Mouse (Mus musculus): Measurements from ENCODE around the gene Slc35b2.

The Slc35b2 gene

DNA sequence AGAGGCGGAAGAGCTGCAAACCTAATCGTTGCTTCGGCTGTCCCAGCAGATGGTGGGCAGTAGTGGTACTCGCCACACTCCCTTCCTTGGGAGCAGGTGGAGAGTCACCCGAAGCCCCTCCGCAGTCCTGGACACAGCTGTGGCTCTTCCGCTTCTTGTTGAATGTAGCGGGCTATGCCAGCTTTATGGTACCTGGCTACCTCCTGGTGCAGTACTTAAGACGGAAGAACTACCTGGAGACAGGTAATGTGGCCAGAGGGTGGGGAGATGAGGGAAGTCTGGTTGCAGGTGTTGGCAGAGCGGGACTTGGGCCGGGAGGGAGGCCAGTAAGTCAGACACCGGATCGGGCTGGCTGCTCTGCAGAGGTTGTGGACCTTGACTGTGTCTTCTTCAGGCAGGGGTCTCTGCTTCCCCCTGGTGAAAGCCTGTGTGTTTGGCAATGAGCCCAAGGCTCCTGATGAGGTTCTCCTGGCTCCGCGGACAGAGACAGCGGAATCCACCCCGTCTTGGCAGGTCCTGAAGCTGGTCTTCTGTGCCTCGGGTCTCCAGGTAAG is 934 bp downstream of the Slc35b2 start:
- in situ Hi-C loops (cut with MboI, MseI), result no loop called here

DNA sequence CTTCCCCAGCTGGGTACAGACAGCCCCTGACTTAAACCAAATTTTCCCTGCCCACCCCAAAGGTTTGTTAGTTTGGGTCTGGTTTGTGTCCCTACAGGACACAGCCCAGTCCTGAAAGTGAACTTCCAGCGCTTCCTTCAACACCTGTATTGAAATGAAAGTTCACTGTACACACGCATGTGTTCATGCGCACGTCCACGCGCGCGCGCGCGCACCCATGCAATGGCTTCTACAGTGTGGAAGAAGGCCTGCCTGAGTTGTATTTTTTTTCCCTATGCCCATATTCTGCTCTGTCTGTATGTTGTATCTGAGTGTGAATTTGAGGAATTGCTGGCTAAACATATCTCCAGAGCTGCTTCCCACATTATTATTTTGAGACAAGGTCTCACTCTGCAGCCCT is 1.4 kb downstream of the Slc35b2 start:
- in situ Hi-C loops (cut with MboI, MseI), result no loop called here

DNA sequence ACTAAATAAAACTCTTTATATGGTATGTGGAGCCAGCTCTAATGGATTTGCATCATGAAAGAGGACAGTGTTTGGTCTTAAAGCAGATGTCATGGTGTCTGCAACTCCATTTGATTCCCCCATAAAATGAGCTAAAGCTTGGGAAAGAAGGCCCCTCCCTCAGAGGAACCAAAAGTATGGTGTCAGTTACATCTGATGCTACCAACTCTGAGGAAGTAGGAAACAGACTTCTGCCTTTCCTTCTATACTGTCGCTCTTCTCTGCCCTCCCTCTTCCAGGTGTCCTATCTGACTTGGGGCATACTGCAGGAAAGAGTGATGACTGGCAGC is 2.3 kb downstream of the Slc35b2 start:
- in situ Hi-C loops (cut with MboI, MseI), result no loop called here

DNA sequence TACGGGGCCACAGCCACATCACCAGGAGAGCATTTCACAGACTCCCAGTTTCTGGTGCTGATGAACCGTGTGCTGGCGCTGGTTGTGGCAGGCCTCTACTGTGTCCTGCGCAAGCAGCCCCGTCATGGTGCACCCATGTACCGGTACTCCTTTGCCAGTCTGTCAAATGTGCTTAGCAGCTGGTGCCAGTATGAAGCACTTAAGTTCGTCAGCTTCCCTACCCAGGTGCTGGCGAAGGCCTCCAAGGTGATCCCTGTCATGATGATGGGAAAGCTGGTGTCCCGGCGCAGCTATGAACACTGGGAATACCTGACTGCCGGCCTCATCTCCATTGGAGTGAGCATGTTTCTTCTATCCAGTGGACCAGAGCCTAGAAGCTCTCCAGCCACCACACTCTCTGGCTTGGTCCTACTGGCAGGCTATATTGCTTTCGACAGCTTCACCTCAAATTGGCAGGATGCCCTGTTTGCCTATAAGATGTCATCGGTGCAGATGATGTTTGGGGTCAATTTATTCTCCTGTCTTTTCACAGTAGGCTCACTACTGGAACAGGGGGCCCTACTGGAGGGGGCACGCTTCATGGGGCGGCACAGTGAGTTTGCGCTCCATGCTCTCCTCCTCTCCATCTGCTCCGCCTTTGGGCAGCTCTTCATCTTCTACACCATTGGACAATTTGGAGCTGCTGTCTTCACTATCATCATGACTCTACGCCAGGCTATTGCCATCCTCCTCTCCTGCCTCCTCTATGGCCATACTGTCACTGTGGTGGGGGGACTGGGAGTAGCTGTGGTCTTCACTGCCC is 2.9 kb downstream of the Slc35b2 start:
- in situ Hi-C loops (cut with MboI, MseI), result no loop called here

DNA sequence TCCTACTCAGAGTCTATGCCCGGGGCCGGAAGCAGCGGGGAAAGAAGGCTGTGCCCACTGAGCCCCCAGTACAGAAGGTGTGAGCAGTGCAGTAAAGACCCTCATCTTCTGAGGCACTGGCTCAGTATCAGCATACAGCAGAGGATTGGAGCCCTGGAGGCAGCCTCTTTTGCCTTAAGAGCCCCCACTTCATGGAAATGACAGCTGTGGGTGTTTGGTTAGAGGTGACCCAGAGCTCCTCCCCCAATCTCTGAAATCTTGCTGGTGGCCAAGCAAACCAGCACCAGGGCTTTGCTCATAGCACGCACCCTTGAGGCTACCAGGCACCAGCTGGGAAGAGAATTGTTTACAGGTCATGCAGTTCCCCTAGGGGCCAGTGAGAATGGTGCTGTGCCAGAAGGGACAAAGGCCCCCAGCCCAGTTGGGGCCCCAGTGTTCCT is 3.5 kb downstream of the Slc35b2 start:
- in situ Hi-C loops (cut with MboI, MseI), result no loop called here

DNA sequence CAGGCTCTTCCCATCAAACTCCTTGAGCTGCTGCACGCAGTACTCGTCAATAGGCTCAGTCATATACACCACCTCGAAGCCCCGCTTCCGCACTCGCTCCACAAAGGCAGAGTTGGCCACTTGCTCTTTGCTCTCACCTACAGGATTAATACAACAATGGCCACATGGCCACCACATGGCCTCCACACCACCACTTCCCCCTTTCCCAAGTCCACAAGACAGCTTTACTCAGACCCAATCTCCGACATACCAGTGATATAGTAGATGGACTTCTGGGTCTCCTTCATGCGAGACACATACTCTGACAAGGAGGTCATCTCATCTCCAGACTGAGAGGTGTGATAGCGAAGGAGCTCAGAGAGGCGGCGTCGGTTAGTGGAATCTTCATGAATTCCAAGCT is 5.3 kb downstream of the Slc35b2 start:
- in situ Hi-C loops (cut with MboI, MseI), result no loop called here

DNA sequence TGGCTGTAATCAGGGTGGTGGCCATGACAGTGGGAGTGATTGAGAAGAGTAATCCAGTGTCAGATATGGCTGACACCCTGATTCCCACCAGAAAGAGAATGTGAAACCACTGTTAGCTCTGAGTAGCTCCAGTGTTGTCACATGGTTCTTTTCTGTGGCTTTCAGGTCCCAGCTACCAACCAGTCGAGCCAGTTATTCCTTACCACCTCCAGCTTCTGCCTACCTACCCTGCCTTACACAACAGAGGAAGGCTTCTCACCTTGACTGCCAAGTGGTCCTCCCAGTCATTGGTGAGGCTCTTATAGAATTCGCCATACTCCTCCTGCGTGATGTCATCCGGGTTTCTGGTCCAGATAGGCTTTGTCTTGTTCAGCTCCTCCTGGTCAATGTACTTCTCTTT is 6.3 kb downstream of the Slc35b2 start:
- in situ Hi-C loops (cut with MboI, MseI), result no loop called here

DNA sequence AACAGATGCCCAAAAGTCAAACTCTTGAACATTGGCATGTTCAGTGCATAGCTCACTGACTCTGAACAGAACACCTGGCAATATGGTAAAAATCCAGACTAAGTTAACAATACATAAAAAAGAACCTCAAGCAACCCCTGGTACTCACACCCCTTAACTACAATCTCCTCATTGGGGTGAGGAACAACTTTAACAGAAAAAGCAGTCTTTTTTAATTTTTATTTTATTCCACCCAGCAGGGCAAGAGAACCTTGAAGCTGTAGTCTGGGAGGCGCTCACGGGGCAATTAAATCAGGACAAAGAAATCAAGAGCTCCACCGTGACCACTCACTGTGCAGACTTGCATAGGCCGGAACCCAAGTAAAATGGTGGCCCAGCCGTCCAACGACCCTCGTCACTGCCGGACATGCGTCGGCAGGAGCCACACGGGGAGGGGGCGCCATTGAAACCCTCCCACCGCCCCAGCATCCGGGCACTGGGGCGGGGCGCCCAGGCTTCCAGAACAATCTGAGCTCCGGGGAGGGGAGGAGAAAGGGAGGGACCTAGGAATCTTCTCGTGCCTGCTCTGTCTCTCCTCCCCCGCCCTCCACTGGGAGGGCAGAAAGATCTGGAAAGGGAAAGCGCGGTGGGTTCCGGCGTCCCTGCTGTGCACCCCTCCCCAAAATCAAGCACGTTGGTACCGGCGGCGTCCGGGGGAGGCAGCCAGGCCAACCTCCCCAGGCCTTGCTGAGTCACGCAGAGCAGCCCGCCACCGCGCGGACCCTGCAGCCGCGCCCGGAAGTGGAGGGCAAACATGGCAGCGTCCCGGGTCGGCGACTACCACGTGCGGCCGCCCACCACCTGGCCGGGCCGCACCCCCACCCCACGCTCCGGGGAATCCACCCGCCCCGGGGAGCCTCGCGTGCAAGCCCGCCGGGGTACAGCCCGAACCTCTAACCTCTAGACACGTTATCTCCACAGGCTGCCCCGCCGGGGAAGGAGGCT is 8.7 kb downstream of the Slc35b2 start:
- in situ Hi-C loops (cut with MboI, MseI), result no loop called here

DNA sequence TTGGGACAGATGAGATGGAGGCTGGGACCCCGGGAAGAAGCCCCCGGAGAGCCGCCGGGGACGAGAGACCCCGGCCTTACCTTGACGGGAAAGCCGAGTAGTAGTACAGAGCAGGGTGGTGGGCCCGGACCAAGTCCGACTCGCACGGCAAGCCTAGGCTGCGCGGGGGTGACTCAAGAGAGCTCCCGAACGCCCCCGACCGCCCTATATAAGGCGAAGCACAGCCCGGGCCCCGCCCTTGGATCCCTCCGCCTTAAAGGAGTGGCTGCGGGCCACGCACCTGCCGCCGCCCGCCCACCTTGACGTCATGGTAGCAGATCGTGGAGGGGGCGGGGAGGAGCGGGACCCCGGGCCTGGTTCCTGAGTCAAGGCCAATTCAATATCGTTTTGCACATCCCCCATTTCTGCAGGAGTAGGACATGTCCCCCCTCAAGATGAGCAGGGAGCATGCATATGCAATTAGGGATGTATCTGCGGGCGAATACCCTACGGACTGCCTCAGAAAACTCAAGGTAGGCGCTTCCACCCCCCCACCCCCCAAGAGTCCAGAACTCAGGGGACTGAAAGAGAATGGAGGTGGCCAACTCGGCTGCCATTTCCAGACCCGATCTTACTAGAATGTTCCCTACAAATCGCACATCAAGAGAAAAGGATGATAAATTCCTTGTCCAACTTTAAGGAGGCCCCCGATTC is 9.6 kb downstream of the Slc35b2 start, which contains the start of gene Hsp90ab1:
Gene Hsp90ab1, minus strand, starts transcription at position 185 of the 693 bp plus-strand sequence.
- in situ Hi-C loops (cut with MboI, MseI), result no loop called here

DNA sequence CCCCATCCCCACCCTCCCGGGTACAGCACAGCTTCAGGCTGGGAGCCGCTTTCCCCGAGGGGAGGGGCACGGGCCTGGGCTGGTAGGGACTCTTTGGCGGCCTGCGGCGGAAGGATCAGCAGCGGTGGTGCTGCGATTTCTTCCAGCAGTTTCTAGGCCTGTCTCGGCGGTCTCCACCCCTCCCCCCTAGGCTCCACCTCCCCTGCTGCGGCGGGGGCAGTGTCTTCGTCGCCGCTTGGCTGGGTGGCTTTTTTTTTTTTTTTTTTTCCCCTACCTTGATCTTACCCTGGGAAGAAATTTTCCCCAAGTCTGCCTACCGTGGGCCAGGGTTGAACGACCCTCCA is 10.1 kb downstream of the Slc35b2 start:
- in situ Hi-C loops (cut with MboI, MseI), result no loop called here

DNA sequence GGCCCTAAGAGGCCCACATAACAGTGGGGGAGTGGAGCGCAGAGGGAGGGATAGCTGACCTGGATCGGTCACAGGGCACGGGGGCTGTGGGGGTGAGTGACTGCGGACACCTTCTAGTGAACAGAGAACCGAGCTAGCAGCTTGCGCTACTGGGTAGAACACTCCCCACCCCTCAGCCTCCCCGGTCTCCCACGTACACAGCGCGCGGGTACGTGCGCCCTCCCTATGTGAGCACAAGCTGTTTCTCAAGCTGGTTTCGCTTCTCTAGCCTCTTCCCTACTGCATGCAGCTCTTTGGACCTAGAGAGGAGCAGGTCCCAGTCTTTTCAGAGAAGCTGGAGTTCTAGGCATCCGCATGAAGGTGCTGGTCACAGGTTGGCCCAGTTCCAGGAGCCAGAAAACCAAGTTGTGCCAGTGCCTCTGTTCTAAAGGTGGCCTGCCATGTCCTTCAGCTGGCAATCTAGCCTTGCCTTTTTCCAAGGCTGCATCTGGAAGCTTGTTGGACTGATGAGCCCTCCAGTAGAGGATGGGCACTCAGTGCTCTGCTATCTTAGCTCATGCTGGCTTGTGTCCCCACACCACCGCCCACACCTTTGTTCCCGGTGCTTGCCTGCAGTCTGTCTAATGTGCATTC is 10.6 kb downstream of the Slc35b2 start:
- in situ Hi-C loops (cut with MboI, MseI), result no loop called here

DNA sequence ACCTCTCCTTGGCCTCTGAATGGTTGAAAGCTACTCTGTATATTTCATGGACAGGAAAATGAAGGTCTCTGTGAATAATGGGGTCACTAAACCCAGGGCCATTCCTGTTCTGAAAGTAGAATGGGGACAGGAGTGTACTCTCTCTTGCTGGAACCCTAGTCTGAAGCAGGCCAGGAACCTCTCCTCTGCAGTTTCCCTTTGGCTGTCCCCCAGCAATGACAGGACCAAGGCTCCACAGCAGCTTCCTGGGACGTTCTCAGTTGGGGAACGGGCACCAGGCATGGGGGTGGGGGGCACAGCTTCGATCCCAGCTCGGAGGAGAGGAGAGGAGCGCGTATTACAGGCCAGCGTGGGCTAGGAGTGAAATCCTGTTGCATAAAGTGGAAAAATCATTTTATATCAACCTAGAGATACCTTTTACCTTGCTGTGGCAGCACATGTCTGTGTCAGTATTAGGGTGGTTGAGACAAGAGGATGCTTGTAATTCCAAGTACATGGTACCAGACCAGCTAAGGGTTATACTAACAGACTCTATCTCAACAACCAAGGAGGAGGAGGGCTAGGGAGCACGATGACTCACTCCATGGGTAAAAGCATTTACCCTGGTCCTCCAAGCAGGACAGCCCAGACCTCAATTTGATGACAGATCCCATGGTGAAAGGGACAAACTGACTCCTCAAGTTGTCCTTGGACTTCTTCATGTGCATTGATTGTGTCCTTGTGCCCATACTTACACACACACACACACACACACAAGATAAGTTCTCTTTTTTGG is 11.6 kb downstream of the Slc35b2 start:
- in situ Hi-C loops (cut with MboI, MseI), result no loop called here

DNA sequence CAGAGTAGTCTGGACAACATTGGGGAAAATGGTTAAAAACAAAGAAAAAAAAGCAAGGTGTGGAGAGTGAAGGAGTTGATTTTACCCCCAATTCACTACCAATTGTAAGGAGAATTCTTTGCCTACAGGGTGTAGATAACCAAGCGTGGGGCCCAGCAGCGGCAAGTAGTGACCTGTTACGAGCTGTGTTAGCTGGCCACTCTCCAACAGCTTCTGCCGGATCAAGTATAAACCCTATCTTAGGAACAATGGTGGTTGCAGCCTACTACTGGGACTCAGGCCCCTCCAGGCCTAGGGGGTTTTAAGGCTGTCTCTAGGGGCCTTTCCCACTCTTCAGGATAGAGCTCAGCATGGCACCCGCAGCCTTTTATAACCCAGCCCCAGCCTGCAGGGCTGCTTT is 14.6 kb downstream of the Slc35b2 start:
- in situ Hi-C loops (cut with MboI, MseI), result no loop called here

DNA sequence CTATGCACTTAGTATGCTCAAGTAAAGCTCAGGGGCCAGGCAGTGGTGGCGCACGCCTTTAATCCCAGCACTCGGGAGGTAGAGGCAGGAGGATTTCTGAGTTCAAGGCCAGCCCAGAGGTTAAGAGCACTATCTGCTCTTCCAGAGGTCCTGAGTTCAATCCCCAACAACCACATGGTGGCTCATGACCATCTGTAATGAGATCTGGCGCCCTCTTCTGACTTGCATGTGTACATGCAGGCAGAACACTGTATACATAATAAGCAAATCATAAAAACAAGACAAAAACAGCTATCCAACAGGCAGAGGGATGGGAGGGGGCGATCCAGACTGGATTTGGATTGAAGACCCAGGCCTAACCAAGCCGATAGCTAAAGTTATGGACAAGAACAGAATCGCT is 15.2 kb downstream of the Slc35b2 start:
- in situ Hi-C loops (cut with MboI, MseI), result no loop called here

DNA sequence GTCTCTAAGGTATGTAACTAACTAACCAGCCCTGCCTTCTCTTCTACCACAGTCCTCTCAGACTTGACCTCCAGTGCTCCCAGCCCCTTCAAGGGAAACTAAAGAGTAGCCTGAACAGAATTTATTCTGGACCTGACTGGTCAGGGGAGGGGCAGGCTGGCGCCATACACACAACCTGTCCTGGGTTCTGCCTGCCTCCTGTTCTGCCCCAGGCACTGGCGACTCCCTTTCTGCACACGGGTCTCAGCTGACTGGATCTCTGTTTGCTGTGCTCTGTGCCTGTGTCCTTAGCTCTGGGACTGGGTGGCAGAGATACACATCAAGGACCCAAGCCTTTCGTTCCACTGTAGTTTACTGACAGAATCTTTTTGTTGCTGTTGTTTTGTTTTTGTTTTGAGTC is 15.9 kb downstream of the Slc35b2 start:
- in situ Hi-C loops (cut with MboI, MseI), result no loop called here

DNA sequence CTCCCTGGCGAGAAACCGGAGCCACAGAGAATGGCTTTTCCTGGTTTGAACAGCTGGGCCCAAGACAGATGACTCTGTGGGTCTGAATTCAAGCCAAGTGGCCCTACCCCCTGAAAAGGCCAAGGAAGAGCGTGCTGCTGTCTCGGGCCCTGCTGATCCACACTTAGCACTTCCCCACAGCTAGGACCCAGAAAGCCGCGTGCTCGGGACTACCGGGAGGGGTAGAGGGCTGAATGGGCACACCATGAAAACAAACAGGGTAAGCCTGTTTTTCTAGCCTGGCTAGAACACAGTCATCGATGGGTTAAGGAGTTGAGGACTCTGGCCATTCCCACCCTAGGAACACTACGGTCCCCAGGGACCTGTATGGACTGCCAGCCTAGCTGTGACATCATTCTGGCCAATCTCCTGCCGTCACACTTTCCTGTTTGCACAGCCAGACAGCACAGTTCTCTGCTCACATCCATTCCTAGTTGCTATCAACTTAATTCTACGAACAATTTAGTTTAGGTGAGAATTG is 17.3 kb downstream of the Slc35b2 start:
- in situ Hi-C loops (cut with MboI, MseI), result no loop called here

DNA sequence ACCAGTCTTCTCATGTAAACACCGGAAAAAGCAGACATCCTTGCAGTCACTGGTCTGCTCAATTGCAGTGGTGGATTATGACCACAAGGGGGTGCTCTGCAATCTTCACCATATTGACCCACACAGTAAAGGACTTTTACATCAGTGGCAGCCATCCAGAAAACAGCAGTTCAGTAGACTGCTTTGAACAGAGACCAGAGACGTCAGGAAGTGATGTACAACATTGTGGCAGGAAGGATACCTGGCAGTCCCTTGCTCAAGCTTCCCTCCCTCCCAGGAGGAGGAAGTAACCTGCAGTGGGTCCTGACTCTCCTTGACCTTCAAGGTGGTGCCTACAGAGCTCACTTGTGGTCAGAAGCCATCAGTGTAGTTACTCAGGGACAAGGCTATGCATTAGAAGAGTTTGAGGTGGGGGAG is 17.9 kb downstream of the Slc35b2 start:
- in situ Hi-C loops (cut with MboI, MseI), result no loop called here

DNA sequence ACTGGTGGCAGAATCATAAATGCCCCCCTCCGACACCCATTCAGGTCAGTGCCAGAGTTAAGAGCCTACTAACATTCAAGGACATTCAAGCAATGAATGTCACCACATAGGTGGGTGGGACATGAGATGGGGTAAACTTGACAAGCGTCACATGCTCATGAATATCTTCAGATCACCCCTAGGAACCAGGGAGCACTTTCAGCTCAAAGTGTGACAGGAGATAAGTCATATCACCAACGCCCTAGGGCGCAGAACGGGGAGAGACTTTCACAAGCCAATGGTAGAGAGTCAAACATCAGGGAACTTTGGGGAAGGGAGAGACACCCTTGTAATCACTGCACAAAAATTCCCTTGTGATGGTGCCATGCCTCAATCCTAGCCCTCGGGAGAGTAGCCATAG is 18.5 kb downstream of the Slc35b2 start:
- in situ Hi-C loops (cut with MboI, MseI), result no loop called here

DNA sequence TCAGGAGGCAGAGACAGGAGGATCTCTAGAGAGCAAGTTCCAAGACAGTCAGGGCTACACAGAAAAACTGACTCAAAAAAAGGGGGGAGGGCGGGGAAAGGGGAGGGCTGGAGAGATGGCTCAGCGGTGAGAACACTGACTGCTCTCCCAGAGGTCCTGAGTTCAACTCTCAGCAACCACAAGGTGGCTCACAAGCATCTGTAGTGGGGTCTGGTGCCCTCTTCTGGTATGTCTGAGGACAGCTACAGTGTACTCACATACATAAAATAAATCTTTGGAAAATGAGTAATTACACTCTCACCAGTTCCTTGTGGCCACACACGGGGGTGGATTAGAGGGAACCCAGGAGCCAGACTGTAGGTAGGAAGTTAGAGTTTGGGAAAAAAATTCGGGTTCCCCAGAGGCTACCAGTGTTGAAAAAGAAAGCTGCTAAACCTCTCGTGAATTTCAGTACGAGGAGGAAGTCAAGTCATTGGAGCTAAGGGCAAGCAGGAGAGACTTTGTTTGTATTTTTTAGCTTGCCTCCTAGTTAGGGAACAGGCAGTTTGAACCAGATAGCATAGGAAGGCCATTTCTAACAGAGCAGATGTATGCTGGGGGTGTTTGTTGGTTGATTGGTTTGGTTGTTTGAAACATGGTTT is 19.2 kb downstream of the Slc35b2 start:
- in situ Hi-C loops (cut with MboI, MseI), result no loop called here

Data from T-helper 2 cell (primary cell).